Mouse (Mus musculus) G1E (cell line): ENCODE measurements around the gene Vmn1r79.

Experiments used
- CTCF ChIP-seq: IDR thresholded peaks from 2 replicates; pipeline ENCODE4 v1.5.1; 2012; ENCODE audit warnings: low read depth, low read length, inconsistent platforms, mixed read lengths
- GATA1 ChIP-seq: IDR thresholded peaks from 2 replicates; pipeline ENCODE4 v1.6.1; 2012; ENCODE audit warnings: borderline replicate concordance, low read length, inconsistent platforms, mixed read lengths
- GATA2 ChIP-seq: IDR thresholded peaks from 2 replicates; pipeline ENCODE4 v1.6.1; 2012; ENCODE audit warnings: low read depth, low read length, inconsistent platforms, borderline replicate concordance
- POLR2AphosphoS5 ChIP-seq: IDR thresholded peaks from 2 replicates; pipeline ENCODE4 v1.6.1; 2012; ENCODE audit warnings: low read depth, low read length, inconsistent platforms; ENCODE audit not compliant: insufficient replicate concordance
- TAL1 ChIP-seq: conservative IDR thresholded peaks from 2 replicates; pipeline ENCODE4 v1.6.1; 2012; ENCODE audit warnings: low read depth, low read length, inconsistent platforms, mixed read lengths

GRCm38 (mm10) chr7:12204141-12204540, 33.1 kb downstream of the Vmn1r79 start:
- TF ChIP-seq CTCF (no peak), GATA1 (no peak), POLR2AphosphoS5 (no peak), GATA2 (no peak), TAL1 (no peak)
